Mouse (Mus musculus) liver, embryonic 13.5 days (tissue): Measurements from ENCODE around the gene Ttll5. TPM values are rescaled to one million over a fixed set of nuclear protein-coding genes. Genes with fewer than 3 reads are reported as not detected.
A peak's percentile ranks its signal among the peaks of the same experiment; 100 is the strongest.

Experiments
- ATAC-seq: fragments of 200-750 bp; cut with Nextera tagmentation; 2 replicates; pipeline ENCODE4 v1.8.0; 2017; ENCODE audit warnings: low read depth, mild to moderate bottlenecking, moderate number of reproducible peaks, moderate library complexity
- DNase-seq: peaks from one replicate; pipeline ENCODE4 v3.0.0; 2022
- H3K27ac ChIP-seq: fragments of 300-500 bp; sonication (generic); 2 replicates; pipeline ENCODE4 v1.5.1; 2015; ENCODE audit warnings: moderate library complexity, mild to moderate bottlenecking, inconsistent platforms
- H3K27me3 ChIP-seq: fragments of 300-500 bp; sonication (generic); 2 replicates; pipeline ENCODE4 v1.6.1; 2015; ENCODE audit warnings: mild to moderate bottlenecking, inconsistent platforms
- H3K36me3 ChIP-seq: fragments of 300-500 bp; sonication (generic); 2 replicates; pipeline ENCODE4 v1.6.1; 2015; ENCODE audit warnings: mild to moderate bottlenecking, inconsistent platforms
- H3K4me1 ChIP-seq: fragments of 300-500 bp; sonication (generic); replicated peaks from 2 replicates; pipeline ENCODE4 v1.6.1; 2015; ENCODE audit warnings: inconsistent platforms
- H3K4me2 ChIP-seq: fragments of 300-500 bp; sonication (generic); 2 replicates; pipeline ENCODE4 v1.6.1; 2015; ENCODE audit warnings: inconsistent platforms, mild to moderate bottlenecking, moderate library complexity
- H3K4me3 ChIP-seq: fragments of 300-500 bp; sonication (generic); replicated peaks from 2 replicates; pipeline ENCODE4 v1.5.1; 2015; ENCODE audit warnings: mild to moderate bottlenecking, inconsistent platforms
- H3K9ac ChIP-seq: fragments of 300-500 bp; sonication (generic); 2 replicates; pipeline ENCODE4 v1.6.1; 2015; ENCODE audit warnings: mild to moderate bottlenecking, inconsistent platforms
- H3K9me3 ChIP-seq: fragments of 300-500 bp; sonication (generic); replicated peaks from 2 replicates; pipeline ENCODE4 v1.6.1; 2016; ENCODE audit warnings: inconsistent platforms
- WGBS: fragments of 180-500 bp; shearing (Covaris S2); methylation state at CpG from one replicate; pipeline ENCODE4 v1.1.7; 2015; ENCODE audit not compliant: insufficient replicate concordance; 5-methylcytosine and 5-hydroxymethylcytosine counted together
- polyA plus RNA-seq: library from polyadenylated mRNA; unstranded; fragments of >200 nt; fragmentation: Nextera tagmentation; extraction: Ambion mirVana; gene quantifications from 2 replicates; pipeline ENCODE4 v1.2.1, GENCODE M21; 2015

Ttll5 gene
- polyA plus RNA-seq, 1 experiment from 2014 or later = 5.0 TPM

DNA sequence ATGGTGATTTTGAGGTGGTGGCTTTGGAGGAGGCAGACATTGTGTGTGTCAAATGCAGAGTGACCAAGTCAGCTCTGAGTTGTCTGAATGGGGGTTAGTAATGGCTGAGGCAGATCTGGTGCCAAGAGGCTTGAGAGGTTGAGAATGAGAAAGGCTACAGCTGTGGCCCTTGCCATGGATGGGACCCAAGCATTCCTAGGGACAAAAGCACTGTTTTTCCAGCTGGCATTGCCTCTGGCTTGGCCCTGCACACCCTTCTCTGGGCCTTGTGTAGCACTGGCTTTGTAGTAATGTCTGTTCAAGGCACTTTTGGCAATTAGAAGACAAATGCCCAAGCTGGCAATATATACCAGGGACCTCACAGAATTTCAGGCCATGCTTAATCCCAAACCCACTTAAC, 13.5 kb upstream of the Ttll5 start:
- H3K4me3 ChIP-seq = no peak overlapping the region
- ATAC-seq (no peak), DNase-seq (no peak)
- H3K4me2 ChIP-seq = no peak overlapping the region
- no peaks in the 10 kb centered on the region for H3K9me3 ChIP-seq
- H3K27me3 ChIP-seq = no peaks in the 10 kb centered on the region
- H3K36me3 ChIP-seq = peaks cover 47% of the 10 kb centered on the region
- no peak overlapping the region for H3K27ac ChIP-seq
- H3K4me1 ChIP-seq = peaks cover 14% of the 10 kb centered on the region
- H3K9ac ChIP-seq = no peak overlapping the region

DNA sequence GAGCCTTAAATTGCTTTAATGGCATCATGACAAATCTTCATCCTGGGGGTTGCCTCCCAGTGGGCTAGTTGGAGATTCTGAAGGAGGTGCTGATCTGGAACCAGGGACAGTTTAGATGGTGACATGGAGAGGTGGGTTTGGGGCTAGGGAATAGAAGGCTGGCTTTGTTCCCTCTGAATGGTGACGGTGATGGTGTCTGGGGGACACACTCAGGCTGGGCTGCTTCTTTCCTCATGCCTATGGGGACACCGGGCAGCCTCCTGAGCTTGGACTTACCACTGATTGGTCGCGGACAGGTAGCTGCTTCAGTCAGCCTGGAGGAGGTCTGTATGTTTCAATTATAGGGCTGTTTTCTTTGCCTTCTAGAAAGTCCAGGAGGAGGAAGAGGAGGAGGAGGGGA, 12.8 kb upstream of the Ttll5 start:
- H3K27me3 ChIP-seq = no peaks in the 10 kb centered on the region
- ATAC-seq = no peak
- no peak overlapping the region for H3K9ac ChIP-seq
- no peaks in the 10 kb centered on the region for H3K9me3 ChIP-seq
- H3K4me1 ChIP-seq = peaks cover 14% of the 10 kb centered on the region
- H3K27ac ChIP-seq = no peak overlapping the region
- DNase-seq = no peak
- 96% methylated on average over 4 of the region's 4 CpGs for WGBS
- no peak overlapping the region for H3K4me3 ChIP-seq
- peaks cover 54% of the 10 kb centered on the region for H3K36me3 ChIP-seq
- H3K4me2 ChIP-seq = no peak overlapping the region

DNA sequence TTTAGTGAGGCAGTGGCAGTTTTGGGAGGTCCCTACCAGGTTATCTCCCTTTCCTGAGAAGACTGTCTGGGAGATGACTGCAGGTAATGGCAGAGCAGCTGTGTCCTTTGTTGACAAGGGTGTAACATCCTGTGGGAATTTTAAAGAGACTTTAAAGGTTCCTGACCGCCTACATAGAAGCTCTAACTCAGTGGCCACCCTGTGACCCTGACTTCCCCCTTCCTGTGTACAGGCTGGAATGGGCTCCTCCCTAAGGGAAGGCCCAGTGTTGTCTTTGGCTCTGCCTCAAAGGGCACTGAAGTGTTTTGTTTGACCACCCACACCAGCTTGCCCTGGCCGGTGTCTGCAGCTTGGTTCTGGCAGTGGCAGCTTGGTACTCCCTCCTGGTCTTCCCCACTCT, 10.9 kb upstream of the Ttll5 start:
- Histone ChIP-seq H3K4me1 (peaks cover 18% of the 10 kb centered on the region), H3K36me3 (peaks cover 70% of the 10 kb centered on the region), H3K9ac (no peak overlapping the region), H3K4me2 (no peak overlapping the region), H3K27ac (no peak overlapping the region), H3K9me3 (no peaks in the 10 kb centered on the region), H3K4me3 (no peak overlapping the region), H3K27me3 (no peaks in the 10 kb centered on the region)
- DNase-seq = no peak
- 71% methylated on average over 2 of the region's 2 CpGs for WGBS
- ATAC-seq = peak; percentile 64

DNA sequence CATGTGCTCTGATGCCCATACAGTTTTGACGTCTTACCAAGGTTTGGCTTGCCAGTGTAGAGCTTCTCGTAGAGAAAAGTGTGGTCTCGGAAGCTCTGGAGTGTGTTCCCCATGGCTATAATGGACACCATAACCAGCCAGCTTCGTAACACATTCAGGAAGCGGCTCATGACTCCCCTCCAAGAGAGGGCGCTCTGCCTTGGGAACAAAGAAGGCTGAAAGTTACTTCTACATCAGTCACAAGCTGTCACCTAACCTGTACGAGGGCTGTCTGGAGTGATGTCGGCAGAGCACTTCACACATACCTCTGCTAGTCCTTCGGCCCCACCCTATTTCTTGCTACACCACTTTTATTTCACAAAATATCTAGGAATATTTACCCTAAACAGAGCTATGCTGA, 2.4 kb upstream of the Ttll5 start:
- no peak for ATAC-seq
- WGBS = 78% methylated on average over 9 of the region's 9 CpGs
- no peak overlapping the region for H3K4me2 ChIP-seq

DNA sequence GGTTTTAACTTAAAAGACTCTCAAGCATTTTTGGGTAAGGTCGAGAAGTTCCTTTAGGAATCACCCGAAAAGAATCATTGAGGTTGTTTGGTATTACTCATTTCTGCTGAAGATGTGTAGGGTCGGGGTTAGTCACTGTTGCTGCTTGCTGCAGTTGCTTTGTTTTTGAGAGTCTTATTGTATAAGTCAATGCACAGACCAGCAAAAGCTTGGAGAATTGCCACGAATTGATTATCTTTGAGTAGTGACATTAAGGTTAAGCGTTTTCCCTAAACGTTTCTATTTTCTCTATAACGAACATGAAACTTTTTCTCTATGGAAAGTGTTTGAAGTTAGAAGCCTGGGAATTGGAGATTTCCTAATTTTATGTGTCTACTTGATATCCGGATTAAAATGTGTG, 902 bp downstream of the Ttll5 start:
- 8% methylated on average over 8 of the region's 8 CpGs for WGBS
- peaks cover 36% of the 10 kb centered on the region for H3K36me3 ChIP-seq
- peak overlapping the region; percentile 80 for H3K4me3 ChIP-seq
- ATAC-seq (no peak), DNase-seq (no peak)
- peak overlapping the region; percentile 85 for H3K9ac ChIP-seq
- peak overlapping the region; percentile 83 for H3K4me2 ChIP-seq
- peak overlapping the region; percentile 96 for H3K27ac ChIP-seq
- no peaks in the 10 kb centered on the region for H3K27me3 ChIP-seq
- H3K9me3 ChIP-seq = no peaks in the 10 kb centered on the region
- peaks cover 35% of the 10 kb centered on the region for H3K4me1 ChIP-seq

More for the DNA sequence above, 2.4 kb upstream of the Ttll5 start:
- H3K27me3 ChIP-seq = no peaks in the 10 kb centered on the region
- H3K27ac ChIP-seq = no peak overlapping the region
- no peak for DNase-seq
- peaks cover 39% of the 10 kb centered on the region for H3K4me1 ChIP-seq
- H3K4me3 ChIP-seq = no peak overlapping the region
- no peaks in the 10 kb centered on the region for H3K9me3 ChIP-seq
- peaks cover 52% of the 10 kb centered on the region for H3K36me3 ChIP-seq
- H3K9ac ChIP-seq = 0 out of 2 replicates have a peak overlapping the region, but pooled peaks have one; percentile 29

DNA sequence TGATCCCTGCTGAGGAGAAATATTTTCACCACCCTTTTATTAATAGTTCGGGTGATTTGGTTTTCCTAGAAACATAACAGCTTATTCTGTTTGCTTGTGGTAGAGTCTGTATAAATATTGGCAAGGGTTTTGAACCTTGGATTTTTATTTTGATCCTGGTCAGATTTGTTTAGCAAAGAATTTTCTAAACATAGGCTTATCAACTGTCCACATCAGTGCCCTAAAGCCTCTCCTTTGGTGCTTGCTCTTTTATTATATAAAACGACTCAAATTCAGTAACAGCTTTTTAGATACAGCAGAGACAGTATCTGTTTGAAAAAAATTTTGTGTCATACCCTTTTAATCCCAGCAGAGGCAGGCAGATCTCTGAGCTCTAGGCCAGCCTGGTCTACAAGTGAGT, 1.4 kb downstream of the Ttll5 start:
- no peak for DNase-seq
- peak overlapping the region; percentile 85 for H3K9ac ChIP-seq

DNA sequence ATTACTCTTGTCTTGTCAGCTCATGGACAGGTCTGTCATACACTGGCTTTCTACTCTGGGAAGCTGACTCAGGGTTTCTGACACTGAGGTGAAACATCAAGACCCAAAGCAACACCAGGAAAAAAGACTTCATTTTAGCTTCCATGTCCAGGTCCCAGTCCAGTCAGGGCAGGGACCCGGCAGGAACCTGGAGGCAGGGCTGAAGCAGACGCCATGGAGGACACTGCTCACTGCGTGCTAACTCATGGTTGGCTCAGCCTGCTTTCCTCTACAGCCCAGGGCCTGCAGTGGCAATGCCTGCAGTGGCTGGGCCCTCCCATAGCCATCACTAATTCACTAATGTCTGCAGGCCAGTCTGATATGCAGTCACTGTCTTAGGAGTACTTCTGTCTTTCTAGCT, 4.4 kb downstream of the Ttll5 start:
- Histone ChIP-seq H3K4me1 (peaks cover 16% of the 10 kb centered on the region), H3K27ac (no peak overlapping the region), H3K4me2 (no peak overlapping the region), H3K36me3 (peaks cover 43% of the 10 kb centered on the region), H3K4me3 (no peak overlapping the region), H3K9me3 (no peaks in the 10 kb centered on the region), H3K27me3 (no peaks in the 10 kb centered on the region), H3K9ac (no peak overlapping the region)
- DNase-seq (no peak), ATAC-seq (no peak)
- 78% methylated on average over 3 of the region's 3 CpGs for WGBS

More for the DNA sequence above, 1.4 kb downstream of the Ttll5 start:
- WGBS = 50% methylated on average over 2 of the region's 2 CpGs
- H3K4me1 ChIP-seq = peaks cover 35% of the 10 kb centered on the region
- H3K4me2 ChIP-seq = peak overlapping the region; percentile 83
- peak overlapping the region; percentile 80 for H3K4me3 ChIP-seq
- no peaks in the 10 kb centered on the region for H3K27me3 ChIP-seq
- H3K9me3 ChIP-seq = no peaks in the 10 kb centered on the region
- H3K36me3 ChIP-seq = peaks cover 34% of the 10 kb centered on the region
- ATAC-seq = no peak
- no peak overlapping the region for H3K27ac ChIP-seq

DNA sequence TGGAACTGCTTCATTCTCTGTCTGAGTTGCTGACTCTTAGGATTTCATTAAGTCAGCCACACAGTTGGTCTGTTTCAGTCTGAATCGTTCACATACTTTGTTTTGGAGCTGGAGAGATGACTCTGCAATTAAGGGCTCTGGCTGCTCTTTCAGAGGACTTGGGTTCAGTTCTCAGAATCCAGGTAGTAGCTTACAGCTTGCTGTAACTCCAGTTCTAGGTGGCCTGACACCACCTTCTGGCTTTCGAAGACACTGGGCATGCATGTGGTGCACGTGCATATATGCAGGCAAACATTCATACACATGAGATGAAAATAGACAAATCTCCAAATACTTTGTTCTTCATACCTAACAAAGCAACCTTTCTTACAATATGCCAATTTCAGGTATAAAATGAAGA, 5.4 kb downstream of the Ttll5 start:
- Histone ChIP-seq H3K36me3 (peaks cover 47% of the 10 kb centered on the region), H3K9me3 (no peaks in the 10 kb centered on the region), H3K9ac (no peak overlapping the region), H3K27me3 (no peaks in the 10 kb centered on the region), H3K4me3 (no peak overlapping the region), H3K4me2 (no peak overlapping the region), H3K4me1 (peaks cover 14% of the 10 kb centered on the region), H3K27ac (no peak overlapping the region)
- ATAC-seq (no peak), DNase-seq (no peak)
- WGBS = 77% methylated on average over 3 of the region's 3 CpGs

DNA sequence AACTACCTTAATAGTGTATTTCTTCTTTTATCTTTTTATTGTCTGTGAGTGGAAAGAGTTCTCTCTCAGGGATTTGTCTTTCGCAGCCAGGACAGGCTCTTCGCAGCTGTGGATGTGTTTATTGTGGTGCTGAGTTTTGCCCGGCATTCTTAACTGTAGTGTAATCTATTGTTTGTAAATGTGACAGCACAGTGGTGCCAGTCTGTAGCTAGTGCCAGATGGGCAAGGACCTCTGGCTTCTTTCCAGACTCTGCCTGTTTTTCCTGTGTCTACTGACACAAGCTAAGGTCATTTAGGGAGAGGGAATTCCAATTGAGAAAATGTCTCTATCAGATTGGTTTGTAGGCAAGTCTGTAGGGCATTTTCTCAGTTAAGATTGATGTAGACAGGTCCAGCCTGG, 6.2 kb downstream of the Ttll5 start:
- ATAC-seq (no peak), DNase-seq (no peak)
- no peaks in the 10 kb centered on the region for H3K9me3 ChIP-seq
- H3K36me3 ChIP-seq = peaks cover 47% of the 10 kb centered on the region
- no peak overlapping the region for H3K4me3 ChIP-seq
- H3K4me1 ChIP-seq = peaks cover 13% of the 10 kb centered on the region
- H3K27ac ChIP-seq = no peak overlapping the region
- WGBS = 93% methylated on average over 3 of the region's 3 CpGs
- H3K4me2 ChIP-seq = no peak overlapping the region
- no peaks in the 10 kb centered on the region for H3K27me3 ChIP-seq
- H3K9ac ChIP-seq = no peak overlapping the region

DNA sequence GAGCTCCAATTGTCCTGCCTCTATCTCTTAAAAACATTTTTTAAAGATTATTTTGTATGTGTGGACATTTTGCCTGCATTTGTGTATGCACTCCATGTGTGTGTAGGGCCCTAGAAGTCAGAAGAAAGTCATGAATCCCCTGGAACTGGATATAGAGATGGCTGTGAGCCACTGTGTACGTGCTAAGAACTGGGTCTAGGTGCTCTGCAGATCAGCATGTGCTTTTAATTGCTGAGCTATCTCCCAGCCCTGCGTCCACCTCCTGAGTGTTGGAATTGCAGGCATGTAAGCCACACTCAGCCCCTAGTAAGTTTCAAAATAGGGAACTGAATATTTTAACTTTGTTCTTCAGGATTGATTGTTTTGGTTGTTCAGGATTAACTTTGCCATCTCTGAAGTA, 10.1 kb downstream of the Ttll5 start:
- H3K4me2 ChIP-seq = no peak overlapping the region
- ATAC-seq (no peak), DNase-seq (no peak)
- H3K36me3 ChIP-seq = peaks cover 27% of the 10 kb centered on the region
- WGBS = 80% methylated on average over 2 of the region's 2 CpGs
- H3K4me1 ChIP-seq = no peaks in the 10 kb centered on the region
- H3K27ac ChIP-seq = no peak overlapping the region
- H3K27me3 ChIP-seq = no peaks in the 10 kb centered on the region
- H3K9me3 ChIP-seq = no peaks in the 10 kb centered on the region
- H3K9ac ChIP-seq = no peak overlapping the region
- no peak overlapping the region for H3K4me3 ChIP-seq

DNA sequence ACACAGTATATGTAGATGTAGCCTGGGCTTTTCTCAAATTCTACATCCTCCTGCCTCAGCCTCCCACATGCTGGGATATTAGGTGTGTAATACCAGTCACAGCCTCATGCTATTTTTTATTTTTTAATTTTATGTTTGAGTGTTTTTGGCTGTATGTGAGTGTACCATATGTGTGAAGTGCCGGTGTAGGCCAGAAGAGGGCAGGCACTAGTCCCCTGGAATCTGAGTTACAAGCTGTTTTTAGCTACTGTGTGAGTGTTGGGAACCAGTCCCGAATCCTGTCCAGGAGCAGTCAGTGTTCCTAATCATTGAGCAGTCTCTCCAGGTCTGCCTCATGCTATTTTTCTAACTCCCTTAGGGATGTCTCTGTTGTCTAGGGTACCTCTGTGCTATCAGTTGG, 13.3 kb downstream of the Ttll5 start:
- Histone ChIP-seq H3K4me3 (no peak overlapping the region), H3K27ac (no peak overlapping the region), H3K36me3 (peaks cover 13% of the 10 kb centered on the region), H3K9ac (no peak overlapping the region), H3K9me3 (no peaks in the 10 kb centered on the region), H3K4me1 (peaks cover 5% of the 10 kb centered on the region), H3K4me2 (no peak overlapping the region), H3K27me3 (no peaks in the 10 kb centered on the region)
- DNase-seq (no peak), ATAC-seq (no peak)
- 78% methylated on average over 2 of the region's 2 CpGs for WGBS

DNA sequence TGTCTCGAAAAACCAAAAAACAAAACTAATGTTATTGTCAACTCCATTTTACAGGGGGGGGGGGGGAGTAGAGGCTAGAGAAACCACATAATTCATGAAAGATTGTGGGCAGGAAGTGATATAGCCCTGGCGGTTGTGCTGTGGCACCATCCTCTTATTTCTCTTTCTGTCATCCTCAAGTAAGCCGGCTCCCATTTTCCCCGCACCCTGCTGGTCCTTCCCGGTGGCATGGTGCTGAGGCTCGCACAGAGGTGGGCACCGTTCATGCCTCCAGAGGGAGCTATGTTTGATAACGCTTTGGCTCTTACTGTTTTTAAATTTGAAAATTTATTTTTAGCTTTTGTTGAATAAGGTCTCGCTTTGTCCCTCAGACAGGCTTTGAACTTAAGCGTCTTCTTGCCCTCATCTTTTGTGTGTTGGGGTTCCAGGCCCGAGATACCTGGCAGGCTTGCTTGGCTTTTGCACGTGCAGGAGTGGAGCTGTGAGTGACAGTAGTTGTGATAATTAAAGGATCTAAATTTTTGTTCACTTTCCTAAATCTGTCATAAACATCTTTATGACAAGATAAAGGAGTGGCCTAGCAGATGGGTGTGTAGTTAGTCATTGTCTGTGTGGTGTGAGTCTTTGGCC, 15.0 kb downstream of the Ttll5 start:
- WGBS = 71% methylated on average over 12 of the region's 12 CpGs
- no peaks in the 10 kb centered on the region for H3K27me3 ChIP-seq
- no peaks in the 10 kb centered on the region for H3K9me3 ChIP-seq
- H3K27ac ChIP-seq = no peak overlapping the region
- H3K4me2 ChIP-seq = no peak overlapping the region
- DNase-seq (no peak), ATAC-seq (no peak)
- no peak overlapping the region for H3K9ac ChIP-seq
- peaks cover 15% of the 10 kb centered on the region for H3K36me3 ChIP-seq
- H3K4me3 ChIP-seq = no peak overlapping the region
- H3K4me1 ChIP-seq = peaks cover 5% of the 10 kb centered on the region
